Mouse (Mus musculus): ENCODE measurements around the gene Arhgap40. TPM values are rescaled to one million over a fixed set of nuclear protein-coding genes. Genes with fewer than 3 reads are reported as not detected.

Gene Arhgap40
- total RNA-seq, 1 experiment from 2014 or later: not detected

DNA sequence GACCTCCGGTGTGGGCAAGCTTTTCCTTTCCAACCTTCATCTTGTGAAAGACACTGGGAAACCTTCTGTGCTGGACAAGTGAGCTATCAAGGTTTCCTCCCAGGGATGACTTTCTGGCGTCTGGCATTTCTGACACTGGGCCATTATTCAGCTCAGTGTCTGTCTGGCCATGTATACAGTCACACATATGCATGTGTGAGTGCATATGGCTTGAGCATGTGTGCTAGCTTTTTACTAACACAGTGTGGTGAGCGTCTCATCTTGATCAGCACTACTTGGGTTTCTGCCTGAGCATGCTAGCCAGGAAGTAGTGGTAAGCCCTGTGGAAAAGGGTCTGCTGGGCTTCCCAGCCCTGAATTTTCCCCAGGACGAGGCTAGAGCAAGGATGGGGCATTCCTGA is 28.7 kb downstream of the Arhgap40 start:
- no peak for ATAC-seq (ENCODE audit: extremely low read depth, insufficient number of reproducible peaks, low FRiP score, poor library complexity, severe bottlenecking)

DNA sequence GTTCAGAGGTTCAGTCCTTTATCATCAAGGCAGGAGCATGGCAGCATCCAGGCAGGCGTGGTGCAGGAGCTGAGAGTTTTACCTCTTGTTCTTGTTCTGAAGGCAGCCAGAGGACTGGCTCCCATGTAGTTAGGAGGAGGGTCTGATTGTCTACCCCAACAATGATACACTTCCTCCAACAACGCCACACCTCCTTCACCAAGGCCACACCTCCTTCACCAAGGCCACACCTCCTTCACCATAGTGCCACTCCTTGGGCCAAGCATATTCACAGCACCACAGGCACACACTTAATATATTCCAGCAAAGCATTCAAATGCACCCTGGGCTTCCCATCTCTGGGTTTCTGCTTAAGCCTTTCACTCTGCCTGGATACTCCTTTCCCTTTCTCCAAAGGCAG is 32.7 kb downstream of the Arhgap40 start:
- no peak for ATAC-seq (ENCODE audit: extremely low read depth, insufficient number of reproducible peaks, low FRiP score, poor library complexity, severe bottlenecking)

DNA sequence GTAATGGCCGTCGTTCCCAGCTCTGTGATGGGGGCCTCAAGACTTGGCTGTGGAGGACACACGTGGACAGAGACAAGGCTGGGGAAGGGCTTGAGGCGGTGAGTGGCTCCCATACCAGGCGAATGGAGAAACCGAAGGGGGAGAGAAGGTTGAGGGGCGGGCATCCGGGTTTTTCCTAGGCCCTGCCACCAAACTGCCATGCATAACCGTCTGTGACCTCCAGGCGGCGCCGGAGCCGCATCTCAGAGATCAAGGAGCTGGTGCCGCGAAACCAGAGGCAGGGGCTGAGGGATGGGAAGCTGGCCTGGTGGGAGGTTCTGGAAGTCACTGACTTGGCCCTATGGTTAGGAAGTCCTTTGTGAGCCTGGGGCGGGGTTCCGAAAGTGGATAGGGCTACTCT is 34.2 kb downstream of the Arhgap40 start:
- peak; percentile 49 for ATAC-seq (ENCODE audit: extremely low read depth, insufficient number of reproducible peaks, low FRiP score, poor library complexity, severe bottlenecking)

DNA sequence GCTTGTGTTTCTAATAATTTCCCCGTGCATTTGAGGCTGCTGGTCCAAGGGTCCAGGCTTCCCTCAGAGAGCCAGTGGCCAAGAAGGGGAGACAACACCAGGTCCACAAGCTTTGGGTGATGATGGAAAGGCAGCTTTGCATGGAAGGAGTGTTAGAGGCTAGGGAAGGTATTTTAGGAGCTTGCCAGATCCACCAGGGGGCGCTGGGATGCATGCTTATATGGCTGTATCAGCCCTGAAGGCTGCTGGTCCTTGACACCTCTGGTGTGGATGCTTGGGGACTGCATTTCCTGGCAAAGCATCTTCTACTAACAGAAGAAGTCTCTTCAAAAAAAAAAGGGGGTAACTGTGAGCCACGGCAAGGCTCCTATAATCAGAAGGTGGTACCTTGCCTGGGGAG is 37.5 kb downstream of the Arhgap40 start:
- ATAC-seq (ENCODE audit: extremely low read depth, insufficient number of reproducible peaks, low FRiP score, poor library complexity, severe bottlenecking): peak; percentile 49; the same call in 1 of the 2 replicates

DNA sequence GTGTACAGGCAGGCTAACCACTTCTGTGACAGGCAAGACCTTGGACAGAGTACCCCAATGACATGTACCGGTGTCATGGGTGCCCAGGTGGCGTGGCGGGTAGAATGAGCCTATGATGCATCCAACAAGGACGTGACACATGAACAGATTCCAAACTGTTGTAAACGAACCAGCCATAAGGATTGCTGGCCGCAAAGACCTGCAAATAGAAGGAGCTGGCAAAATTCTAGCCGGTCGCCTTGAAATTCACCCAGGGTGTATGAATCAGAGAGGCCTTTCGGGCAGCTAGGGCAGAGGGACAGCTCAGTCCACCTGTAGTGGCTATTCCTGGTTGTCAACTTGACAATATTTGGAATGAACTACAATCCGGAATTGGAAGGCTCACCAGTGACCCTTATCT is 41.8 kb downstream of the Arhgap40 start:
- no peak for ATAC-seq (ENCODE audit: extremely low read depth, insufficient number of reproducible peaks, low FRiP score, poor library complexity, severe bottlenecking)

DNA sequence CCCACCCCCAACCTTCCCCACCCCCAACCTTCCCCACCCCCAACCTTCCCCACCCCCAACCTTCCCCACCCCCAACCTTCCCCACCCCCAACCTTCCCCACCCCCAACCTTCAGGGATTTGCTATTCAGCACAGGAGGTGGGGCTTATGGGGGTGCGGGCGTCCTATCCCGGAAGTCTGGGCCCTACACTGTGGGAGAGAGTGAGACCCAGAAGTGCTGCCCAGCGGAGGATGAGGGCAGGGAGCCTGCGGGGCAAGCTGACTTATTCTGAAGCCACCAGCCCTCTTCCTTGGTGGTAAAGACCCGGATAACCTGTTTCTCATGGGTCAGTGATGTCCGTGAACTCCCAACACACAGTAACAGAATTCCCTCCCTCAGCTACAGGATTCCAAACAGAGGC is 42.7 kb downstream of the Arhgap40 start:
- ATAC-seq (ENCODE audit: extremely low read depth, insufficient number of reproducible peaks, low FRiP score, poor library complexity, severe bottlenecking): no peak

DNA sequence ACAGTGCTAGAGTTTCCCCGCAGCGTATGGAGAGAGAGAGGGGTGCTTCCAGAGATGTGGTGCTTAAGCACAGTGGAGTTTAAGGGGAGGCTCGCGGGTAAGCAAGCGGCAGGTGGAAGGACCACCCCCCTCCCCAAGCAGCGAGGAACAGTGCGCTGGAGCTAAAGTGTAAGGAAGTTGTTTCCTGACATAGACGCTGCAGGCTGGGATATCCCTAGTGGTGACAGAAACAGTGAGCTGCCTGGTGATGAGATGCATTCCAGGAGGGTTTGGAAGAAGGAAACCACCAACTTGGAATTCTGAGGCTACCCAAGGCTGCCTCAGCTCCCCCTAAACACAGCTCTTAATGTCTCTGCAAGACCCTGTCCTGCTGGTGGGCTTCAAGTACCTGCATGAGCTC is 43.2 kb downstream of the Arhgap40 start:
- no peak for ATAC-seq (ENCODE audit: extremely low read depth, insufficient number of reproducible peaks, low FRiP score, poor library complexity, severe bottlenecking)

DNA sequence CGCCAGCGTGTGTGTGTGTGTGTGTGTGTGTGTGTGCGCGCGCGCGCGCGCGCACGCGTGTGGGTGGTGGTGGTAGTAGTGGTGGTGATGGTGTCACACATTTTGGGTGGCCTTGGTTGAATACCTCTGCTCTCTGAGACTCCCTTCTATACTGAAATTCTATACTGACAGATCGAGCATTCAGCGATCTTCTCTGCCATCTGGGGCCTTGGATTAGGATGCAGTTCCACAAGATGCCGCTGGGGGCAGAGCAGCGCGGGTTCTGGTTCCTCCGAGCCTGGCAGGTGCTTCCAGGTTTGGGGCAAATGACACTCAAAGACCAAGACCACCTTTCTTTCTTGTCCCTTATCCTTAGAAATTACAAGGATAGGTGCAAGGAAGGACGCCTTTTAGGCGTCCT is 43.6 kb downstream of the Arhgap40 start:
- ATAC-seq (ENCODE audit: extremely low read depth, insufficient number of reproducible peaks, low FRiP score, poor library complexity, severe bottlenecking): peak; percentile 57; the same call in 1 of the 2 replicates

DNA sequence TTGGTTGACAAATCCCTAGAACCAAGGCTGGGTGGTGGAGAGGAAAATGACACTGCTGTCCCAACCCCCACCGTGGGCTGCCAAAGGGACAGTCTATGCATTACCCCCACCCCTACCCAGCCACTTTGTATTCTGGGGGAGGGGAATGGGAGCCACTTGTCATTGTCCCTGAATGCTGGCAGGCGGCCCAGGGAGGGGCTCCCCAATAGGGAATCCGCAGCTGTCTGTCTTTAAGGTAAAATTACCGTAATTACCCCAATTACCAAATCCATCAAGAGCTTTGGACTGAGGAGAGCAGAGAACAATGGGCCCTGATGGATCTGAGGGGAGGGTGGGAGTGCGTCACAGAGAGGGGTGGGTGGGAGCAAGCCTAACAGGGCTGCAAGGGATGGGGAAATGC is 44.2 kb downstream of the Arhgap40 start:
- no peak for ATAC-seq (ENCODE audit: extremely low read depth, insufficient number of reproducible peaks, low FRiP score, poor library complexity, severe bottlenecking)

DNA sequence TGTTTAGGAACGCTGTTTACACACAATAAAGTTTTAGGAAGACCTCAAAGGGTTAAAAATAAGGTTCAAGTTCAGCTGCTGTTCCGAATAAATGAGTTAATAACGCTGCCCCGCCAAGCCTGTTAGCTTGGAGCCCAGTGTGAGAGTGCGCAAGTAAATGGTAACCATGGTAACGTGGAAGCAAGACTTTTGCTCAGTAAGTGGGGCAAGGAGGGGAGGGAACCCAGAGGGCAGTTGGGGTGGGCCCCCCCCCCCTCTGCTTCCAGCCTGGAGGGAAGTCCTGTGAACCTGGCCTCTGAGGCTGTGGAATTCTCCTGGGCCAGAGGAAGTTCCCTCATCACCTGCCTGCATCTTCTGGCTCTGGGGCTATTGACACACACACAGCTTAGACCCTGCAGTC is 47.3 kb downstream of the Arhgap40 start:
- ATAC-seq (ENCODE audit: extremely low read depth, insufficient number of reproducible peaks, low FRiP score, poor library complexity, severe bottlenecking): no peak

DNA sequence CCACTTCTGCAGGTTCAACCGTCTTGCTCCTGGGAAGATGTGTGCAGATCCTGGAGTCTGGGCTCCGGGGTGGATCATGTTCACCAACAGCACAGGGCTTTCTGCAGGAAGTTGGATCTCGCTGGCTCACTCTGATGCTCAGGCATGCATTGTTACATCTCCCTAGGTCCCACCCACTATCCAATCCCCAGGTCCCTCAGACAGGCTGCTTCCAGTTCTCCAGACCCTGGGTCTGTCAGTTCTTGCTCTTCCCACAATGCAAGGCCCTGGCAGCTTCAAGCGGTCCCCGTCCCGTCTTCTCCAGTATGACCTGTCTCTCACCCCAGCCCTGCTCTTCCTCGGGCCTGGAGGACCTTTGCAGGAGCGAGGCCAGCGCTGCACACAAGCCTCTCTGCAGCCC is 48.2 kb downstream of the Arhgap40 start:
- no peak for ATAC-seq (ENCODE audit: extremely low read depth, insufficient number of reproducible peaks, low FRiP score, poor library complexity, severe bottlenecking)

DNA sequence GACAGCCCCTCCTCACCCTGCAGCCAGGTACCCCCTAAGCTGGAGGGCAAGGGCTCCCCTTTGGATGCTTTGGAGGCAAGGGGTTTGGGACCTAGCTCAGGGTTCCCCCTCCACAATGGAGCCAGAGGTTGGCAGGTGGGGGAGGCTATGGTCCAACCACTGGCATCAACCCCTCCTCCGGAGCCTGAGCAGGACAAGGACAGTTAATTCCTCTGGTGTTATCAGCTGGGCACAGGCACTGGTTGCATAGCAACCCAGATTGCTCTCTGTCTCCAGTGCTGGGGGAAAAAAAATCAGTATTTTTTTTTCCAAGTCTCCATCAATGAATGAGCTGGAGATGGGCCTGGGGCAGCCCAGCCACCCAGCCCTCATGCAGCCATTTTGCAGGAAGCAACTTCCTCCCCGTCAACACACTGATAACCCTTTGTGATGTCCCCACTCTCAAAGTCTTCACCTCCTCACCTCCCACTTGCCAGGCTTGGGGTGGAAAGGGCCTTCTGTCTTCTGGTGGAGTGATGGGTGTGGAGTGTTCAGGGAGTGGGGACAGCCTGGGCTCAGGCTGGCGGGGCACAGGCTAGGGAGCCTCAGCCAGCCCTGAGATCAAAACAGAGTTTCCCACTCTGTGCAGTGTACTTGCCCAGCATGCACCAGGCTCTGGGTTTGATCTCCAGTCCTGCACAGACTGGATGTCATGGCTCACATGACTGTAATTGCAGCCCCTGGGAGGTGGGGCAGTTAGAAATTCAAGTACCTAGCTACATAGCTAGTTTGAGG is 49.0 kb downstream of the Arhgap40 start:
- ATAC-seq (ENCODE audit: extremely low read depth, insufficient number of reproducible peaks, low FRiP score, poor library complexity, severe bottlenecking): no peak

DNA sequence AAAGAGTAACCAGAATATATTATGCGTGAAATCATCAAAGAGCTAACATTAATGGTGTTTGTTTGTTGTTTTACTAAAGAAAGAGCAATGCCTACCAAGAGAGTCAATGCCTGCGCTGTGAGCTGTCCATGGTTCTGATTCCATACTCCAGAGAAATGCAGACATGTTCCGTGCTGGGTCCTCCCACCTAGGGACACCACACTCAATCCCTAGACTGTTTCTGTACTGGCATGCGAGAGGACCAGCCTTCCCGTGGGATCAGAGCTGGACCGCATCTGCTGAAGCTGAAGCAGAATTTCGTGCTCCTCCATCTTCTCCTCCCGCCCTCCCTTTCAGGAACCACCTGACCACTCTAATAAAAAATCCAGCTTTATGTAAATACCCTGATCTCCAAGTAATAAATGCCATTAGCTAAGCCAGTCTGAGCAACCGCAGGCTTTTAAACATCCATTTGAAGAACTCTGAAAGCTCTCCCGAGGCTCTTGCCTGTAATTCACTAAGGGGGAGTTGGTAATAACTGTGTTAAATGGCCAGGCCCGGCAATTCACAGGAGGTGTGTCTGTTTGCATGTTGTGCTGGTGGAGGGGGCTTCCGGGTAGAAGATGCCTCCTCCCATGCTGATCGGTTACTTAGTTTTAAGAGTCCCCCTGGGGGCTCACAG is 58.0 kb downstream of the Arhgap40 start:
- no peak for ATAC-seq (ENCODE audit: extremely low read depth, insufficient number of reproducible peaks, low FRiP score, poor library complexity, severe bottlenecking)

DNA sequence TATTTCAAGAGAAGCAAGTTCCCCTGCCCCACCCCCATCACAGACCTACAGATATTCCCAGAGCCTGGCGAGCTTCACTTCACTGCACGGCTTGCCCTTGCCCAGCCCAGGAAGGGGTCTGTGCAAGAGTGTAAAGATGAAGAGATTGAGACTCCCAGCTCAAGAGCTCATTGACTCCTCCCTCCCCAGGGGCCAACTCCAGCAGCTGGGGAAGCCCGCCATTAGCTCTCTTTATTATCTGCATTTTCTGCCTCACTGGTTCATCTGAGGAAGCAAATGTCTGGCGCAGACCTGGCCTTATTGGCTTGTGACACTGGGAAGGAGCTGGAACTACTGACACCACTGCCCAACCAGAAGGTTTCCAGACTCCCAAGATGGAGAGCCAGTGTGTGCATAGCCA is 67.4 kb downstream of the Arhgap40 start:
- ATAC-seq (ENCODE audit: extremely low read depth, insufficient number of reproducible peaks, low FRiP score, poor library complexity, severe bottlenecking): no peak

DNA sequence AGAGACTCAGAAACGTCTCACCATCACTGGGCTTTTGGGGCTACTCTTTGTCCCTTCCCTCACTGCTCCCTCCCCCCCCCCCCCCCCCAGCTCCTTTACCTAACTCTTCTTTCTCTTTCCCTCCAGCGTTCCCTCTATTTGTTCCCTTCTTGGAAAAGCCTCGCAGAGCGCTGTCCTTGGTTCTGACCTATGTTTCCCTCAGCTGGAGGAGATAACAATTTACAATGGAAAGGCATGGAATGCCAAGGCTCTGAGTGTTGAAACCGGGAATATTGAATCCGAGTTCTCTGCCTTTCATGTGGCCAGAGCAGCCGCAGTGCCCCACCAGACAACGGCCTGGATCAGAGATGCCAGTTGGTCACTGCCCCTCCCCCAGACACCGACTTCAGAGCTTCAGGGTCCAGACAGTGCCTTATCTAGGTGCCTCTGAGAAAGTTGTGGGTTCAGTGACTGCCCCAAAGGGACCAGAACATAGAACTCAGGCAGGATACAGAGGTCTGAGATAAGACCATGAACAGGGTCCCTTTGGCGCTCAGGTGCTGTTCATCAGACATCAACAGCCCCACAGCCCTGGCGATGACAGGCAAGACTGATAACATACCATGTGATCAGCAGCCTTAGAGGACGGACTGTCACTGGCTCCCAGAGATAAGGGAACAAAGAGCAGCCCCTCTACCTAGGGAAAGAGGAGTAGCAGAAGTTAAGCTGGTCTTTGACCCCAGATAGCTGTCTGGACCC is 72.2 kb downstream of the Arhgap40 start:
- ATAC-seq (ENCODE audit: extremely low read depth, insufficient number of reproducible peaks, low FRiP score, poor library complexity, severe bottlenecking): no peak

DNA sequence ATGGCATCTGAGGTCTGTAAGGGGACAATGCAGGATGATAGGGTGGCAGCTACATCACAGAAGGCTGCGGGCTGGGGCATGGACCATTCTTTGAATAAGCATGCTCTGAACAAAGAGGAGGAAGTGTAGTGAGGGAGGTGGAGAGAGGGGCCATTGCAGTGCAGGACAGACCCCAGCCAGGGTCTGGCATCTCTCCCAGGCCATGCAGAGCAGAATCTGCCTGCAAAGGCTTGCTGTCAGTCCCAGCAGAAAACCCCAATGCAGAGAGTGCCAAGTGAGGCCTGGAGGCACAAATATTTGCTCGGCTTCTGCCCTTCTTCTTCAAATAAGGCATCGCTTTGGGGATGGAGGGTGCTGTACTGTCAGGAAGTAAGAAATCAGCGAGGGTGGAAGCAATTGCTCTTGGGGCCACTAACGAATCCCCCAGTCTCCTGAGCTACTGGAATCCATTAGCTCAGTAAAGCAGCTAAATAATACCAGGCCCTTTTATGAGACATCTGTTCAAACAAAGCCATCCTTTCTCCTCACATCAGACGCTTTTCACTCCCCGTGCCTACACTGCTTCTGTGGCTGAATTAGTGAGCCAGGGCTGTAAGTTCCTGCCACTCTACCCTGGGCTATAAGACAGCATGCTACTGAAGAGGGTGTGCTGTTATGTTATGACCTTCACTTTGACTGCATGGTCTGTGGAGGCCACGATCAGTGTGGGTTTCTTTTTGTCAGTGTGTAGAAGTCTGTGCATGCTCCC is 76.1 kb downstream of the Arhgap40 start:
- no peak for ATAC-seq (ENCODE audit: extremely low read depth, insufficient number of reproducible peaks, low FRiP score, poor library complexity, severe bottlenecking)

DNA sequence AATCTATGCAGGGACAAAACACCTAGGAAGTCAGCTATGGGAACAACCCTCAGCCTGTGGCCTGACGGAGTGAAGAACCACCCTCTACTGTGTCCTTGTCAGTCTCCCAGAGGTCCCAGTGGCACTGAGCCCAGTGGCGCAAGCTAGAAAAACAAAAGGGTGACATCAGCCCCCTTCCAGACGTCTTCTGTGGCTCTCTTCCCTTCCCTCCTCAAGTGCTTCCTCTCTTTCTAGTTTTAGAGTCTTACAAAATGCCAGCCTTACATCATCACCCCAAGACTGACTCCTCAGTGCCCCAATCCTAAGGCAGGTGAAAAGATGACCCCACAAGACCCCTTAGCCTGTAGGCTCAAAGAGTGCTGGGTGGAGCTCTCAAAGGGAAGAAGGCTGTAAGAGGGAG is 77.9 kb downstream of the Arhgap40 start:
- no peak for ATAC-seq (ENCODE audit: extremely low read depth, insufficient number of reproducible peaks, low FRiP score, poor library complexity, severe bottlenecking)

DNA sequence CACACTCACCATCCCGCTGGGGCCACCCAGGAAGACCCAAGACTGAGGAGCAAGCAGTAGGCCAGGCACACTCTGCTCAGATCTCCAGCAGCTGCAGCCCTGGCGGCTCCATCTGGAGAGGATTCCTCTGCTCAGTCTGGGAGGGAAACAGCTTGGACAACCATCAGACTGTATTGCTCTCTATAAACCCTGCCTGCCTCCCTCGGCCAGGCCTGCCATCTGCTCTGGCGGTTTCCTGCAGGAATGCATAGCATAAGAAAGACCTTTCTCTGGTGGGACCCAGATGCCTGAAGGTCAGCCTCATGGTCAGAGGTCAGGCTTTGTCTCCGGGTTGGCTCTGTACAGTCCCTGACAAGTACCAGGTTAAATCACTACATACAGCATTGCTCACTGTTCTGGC is 78.7 kb downstream of the Arhgap40 start:
- ATAC-seq (ENCODE audit: extremely low read depth, insufficient number of reproducible peaks, low FRiP score, poor library complexity, severe bottlenecking): no peak

DNA sequence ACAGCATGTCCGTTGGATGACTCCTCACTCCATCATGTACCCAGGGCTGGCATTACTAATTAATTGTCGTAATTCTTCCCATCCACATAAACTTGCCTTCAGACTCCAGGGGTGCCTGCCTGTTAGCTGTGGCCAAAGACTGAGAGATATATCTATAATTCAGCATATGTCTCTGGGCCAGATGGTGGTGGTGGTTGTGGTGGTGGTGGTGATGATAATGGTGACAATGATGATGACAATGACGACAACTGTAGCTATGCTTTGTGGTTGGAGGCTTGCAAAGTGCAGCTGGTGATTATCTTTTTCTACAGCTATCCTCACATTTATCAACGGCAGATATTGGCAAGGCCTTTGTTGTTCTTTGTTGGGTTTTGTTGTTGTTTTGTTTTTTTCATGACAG is 80.8 kb downstream of the Arhgap40 start:
- ATAC-seq (ENCODE audit: extremely low read depth, insufficient number of reproducible peaks, low FRiP score, poor library complexity, severe bottlenecking): no peak
